Mouse (Mus musculus) liver, embryonic 14.5 days (tissue): ENCODE results near the gene Dusp2.

Experiments used
- CTCF ChIP-seq: IDR thresholded peaks from 2 replicates; pipeline ENCODE4 v1.5.1; 2016; ENCODE audit warnings: antibody characterized with exemption, low read depth, control low read depth
- EP300 ChIP-seq: IDR thresholded peaks from 2 replicates; pipeline ENCODE4 v1.6.1; 2016; ENCODE audit warnings: antibody characterized with exemption, low read depth

DNA sequence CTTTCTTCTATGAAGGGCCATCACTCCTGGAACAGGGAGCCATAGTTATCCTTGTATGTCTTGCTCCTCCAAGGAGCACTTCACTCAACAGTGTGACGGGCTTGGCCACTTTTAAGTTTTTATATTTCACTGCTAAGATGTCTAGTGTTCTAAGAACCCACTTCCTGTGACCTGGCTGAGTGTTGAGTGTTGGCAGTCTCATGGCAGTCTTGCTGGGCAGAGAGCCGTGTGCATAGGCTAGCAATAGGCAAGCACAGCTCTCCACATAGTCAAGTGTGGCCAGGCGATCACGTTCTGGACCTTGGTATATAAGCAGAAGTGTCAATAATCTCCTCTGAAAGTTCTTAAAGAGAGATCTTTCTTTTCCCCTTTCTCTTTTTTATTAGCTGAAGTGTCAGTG, 17.8 kb upstream of the Dusp2 start:
- TF ChIP-seq CTCF = no peak
- TF ChIP-seq EP300 = no peak
